Mouse (Mus musculus): ENCODE results near the gene C1rb. TPM values are rescaled to one million over a fixed set of nuclear protein-coding genes. Genes with fewer than 3 reads are reported as not detected.
"Not testable (repeated sequence)": the region's sequence is repeated elsewhere in the genome, so short reads cannot be mapped to it uniquely, and the experiment has no call there.

C1rb gene
- polyA plus RNA-seq (2015; fragmentation: Nextera tagmentation; extraction: Ambion mirVana) = not detected in 2 replicates

GRCm38 (mm10) chr6:124570026-124570425 is at the start of gene C1rb:
Gene C1rb, plus strand, starts transcription at chr6:124570294.
- peak within 1 kb of the TSS; percentile 18; the same call in 1 of the 2 replicates for H3K4me2 ChIP-seq (ENCODE audit: low read depth, low read length)
- H3K27ac ChIP-seq (ENCODE audit: low read length) = no peak within 1 kb of the TSS
- 7% methylated on average over 8 of the region's 8 CpGs for WGBS
- no peaks in the 10 kb centered on the region for H3K9me3 ChIP-seq (replicated peaks; ENCODE audit: control insufficient read depth, low read length)
- no peak within 1 kb of the TSS for H3K4me3 ChIP-seq (ENCODE audit: low read length)
- H3K36me3 ChIP-seq (ENCODE audit: control insufficient read depth, insufficient read depth) = no peaks in the 10 kb centered on the region
- peaks cover 2% of the 10 kb centered on the region; the same call in 1 of the 2 replicates for H3K4me1 ChIP-seq (ENCODE audit: control insufficient read depth, insufficient read depth, low read length)
- H3K27me3 ChIP-seq (ENCODE audit: control insufficient read depth, insufficient read depth, low read length) = no peaks in the 10 kb centered on the region
- H3K9ac ChIP-seq (ENCODE audit: low read length) = no peak within 1 kb of the TSS
- ATAC-seq (replicated peaks; ENCODE audit: extremely low read depth, insufficient read depth, low FRiP score) = no peak

- not testable (repeated sequence) for H3K36me3 ChIP-seq (ENCODE audit: control insufficient read depth, insufficient read depth); H3K27ac ChIP-seq (ENCODE audit: low read length); H3K4me2 ChIP-seq (ENCODE audit: low read depth, low read length); H3K9ac ChIP-seq (ENCODE audit: low read length); H3K4me1 ChIP-seq (ENCODE audit: control insufficient read depth, insufficient read depth, low read length); H3K9me3 ChIP-seq (replicated peaks; ENCODE audit: control insufficient read depth, low read length); H3K4me3 ChIP-seq (ENCODE audit: low read length); ATAC-seq (replicated peaks; ENCODE audit: extremely low read depth, insufficient read depth, low FRiP score); H3K27me3 ChIP-seq (ENCODE audit: control insufficient read depth, insufficient read depth, low read length)
- 62% methylated on average over 7 of the region's 7 CpGs for WGBS
Measured at GRCm38 (mm10) chr6:124522082-124522481, 48.0 kb upstream of the C1rb start.

DNA sequence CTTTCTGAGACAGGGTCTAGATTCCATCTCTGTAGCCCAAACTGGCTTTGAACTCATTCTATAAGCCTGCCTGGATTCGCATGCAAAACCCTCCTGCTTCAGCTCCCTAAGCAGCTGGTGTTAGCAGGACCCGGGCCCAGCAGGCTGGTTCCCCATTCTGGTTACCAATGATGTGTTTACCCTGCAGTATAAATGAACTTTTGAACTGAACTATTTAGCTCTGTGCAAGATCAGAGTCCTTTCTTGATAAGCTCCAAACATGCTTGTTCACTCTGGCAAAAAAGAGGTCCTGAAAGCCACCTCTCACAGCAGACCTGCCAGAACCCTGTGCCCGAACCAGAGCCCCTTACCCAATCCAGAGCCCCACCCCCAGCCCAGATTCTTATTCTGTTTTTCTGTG is 42.2 kb upstream of the C1rb start:
- no peaks in the 10 kb centered on the region for H3K4me1 ChIP-seq (ENCODE audit: control insufficient read depth, insufficient read depth, low read length)
- H3K9ac ChIP-seq (ENCODE audit: low read length) = no peak overlapping the region
- H3K27me3 ChIP-seq (ENCODE audit: control insufficient read depth, insufficient read depth, low read length) = no peaks in the 10 kb centered on the region
- H3K9me3 ChIP-seq (replicated peaks; ENCODE audit: control insufficient read depth, low read length) = no peaks in the 10 kb centered on the region
- H3K4me2 ChIP-seq (ENCODE audit: low read depth, low read length) = no peak overlapping the region
- WGBS = 62% methylated on average over 3 of the region's 3 CpGs
- no peaks in the 10 kb centered on the region for H3K36me3 ChIP-seq (ENCODE audit: control insufficient read depth, insufficient read depth)
- no peak for ATAC-seq (replicated peaks; ENCODE audit: extremely low read depth, insufficient read depth, low FRiP score)
- no peak overlapping the region for H3K4me3 ChIP-seq (ENCODE audit: low read length)
- H3K27ac ChIP-seq (ENCODE audit: low read length) = no peak overlapping the region

DNA sequence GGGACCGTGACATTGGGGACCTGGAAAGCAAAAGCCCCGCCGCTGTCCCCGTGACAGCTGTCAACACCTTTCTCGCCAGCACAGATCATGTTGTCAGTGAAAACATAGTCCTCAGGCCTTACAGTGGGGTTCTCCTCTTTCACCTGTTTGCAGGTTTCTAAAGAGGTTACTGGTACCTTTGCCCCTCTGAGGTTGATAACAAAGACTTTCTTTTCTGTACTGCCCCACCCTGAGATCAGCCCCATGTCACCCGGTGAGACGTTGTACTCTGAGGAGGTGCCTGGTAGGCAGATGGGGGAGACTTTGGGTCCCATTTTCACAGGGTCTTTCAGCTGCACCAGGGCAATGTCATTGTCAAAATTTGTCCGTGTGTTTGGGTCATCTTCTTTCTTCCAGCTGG is 39.0 kb upstream of the C1rb start:
- Histone ChIP-seq H3K4me2 (ENCODE audit: low read depth, low read length) (no peak overlapping the region), H3K4me3 (ENCODE audit: low read length) (no peak overlapping the region), H3K4me1 (ENCODE audit: control insufficient read depth, insufficient read depth, low read length) (no peaks in the 10 kb centered on the region), H3K27me3 (ENCODE audit: control insufficient read depth, insufficient read depth, low read length) (no peaks in the 10 kb centered on the region), H3K27ac (ENCODE audit: low read length) (no peak overlapping the region), H3K36me3 (ENCODE audit: control insufficient read depth, insufficient read depth) (no peaks in the 10 kb centered on the region), H3K9me3 (replicated peaks; ENCODE audit: control insufficient read depth, low read length) (no peaks in the 10 kb centered on the region), H3K9ac (ENCODE audit: low read length) (no peak overlapping the region)
- ATAC-seq (replicated peaks; ENCODE audit: extremely low read depth, insufficient read depth, low FRiP score) = no peak
- 67% methylated on average over 8 of the region's 8 CpGs for WGBS

GRCm38 (mm10) chr6:124536125-124536829 is 33.8 kb upstream of the C1rb start:
- not testable (repeated sequence) for H3K27ac ChIP-seq (ENCODE audit: low read length); H3K4me1 ChIP-seq (ENCODE audit: control insufficient read depth, insufficient read depth, low read length); ATAC-seq (replicated peaks; ENCODE audit: extremely low read depth, insufficient read depth, low FRiP score); H3K9me3 ChIP-seq (replicated peaks; ENCODE audit: control insufficient read depth, low read length); H3K4me3 ChIP-seq (ENCODE audit: low read length); H3K9ac ChIP-seq (ENCODE audit: low read length); H3K4me2 ChIP-seq (ENCODE audit: low read depth, low read length); H3K27me3 ChIP-seq (ENCODE audit: control insufficient read depth, insufficient read depth, low read length); H3K36me3 ChIP-seq (ENCODE audit: control insufficient read depth, insufficient read depth)
- 64% methylated on average over 8 of the region's 8 CpGs for WGBS

DNA sequence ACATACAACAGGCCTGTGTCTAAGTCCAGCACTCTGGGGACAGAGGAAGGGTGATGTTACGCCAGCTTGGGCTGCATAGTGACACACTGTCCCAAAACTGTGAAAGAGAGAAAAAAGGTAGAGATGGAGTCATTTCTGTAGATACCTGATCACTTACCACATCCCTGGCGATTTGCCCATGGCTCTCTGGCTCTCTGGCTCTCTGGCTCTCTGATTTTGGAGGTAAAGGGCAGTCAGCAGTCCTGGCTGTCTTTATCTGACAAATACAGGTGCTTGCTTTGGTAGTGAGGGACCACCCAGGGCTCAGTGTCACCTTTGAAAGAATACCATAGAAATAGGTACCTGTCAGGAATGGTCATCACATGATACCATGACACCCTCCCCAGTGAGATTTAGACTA is 28.9 kb upstream of the C1rb start:
- not testable (repeated sequence) for H3K4me2 ChIP-seq (ENCODE audit: low read depth, low read length); H3K36me3 ChIP-seq (ENCODE audit: control insufficient read depth, insufficient read depth); H3K4me3 ChIP-seq (ENCODE audit: low read length); H3K27me3 ChIP-seq (ENCODE audit: control insufficient read depth, insufficient read depth, low read length); ATAC-seq (replicated peaks; ENCODE audit: extremely low read depth, insufficient read depth, low FRiP score); H3K4me1 ChIP-seq (ENCODE audit: control insufficient read depth, insufficient read depth, low read length); H3K27ac ChIP-seq (ENCODE audit: low read length); H3K9me3 ChIP-seq (replicated peaks; ENCODE audit: control insufficient read depth, low read length); H3K9ac ChIP-seq (ENCODE audit: low read length)
- WGBS = 72% methylated on average over 2 of the region's 2 CpGs

- H3K36me3 ChIP-seq (ENCODE audit: control insufficient read depth, insufficient read depth); H3K4me1 ChIP-seq (ENCODE audit: control insufficient read depth, insufficient read depth, low read length); H3K4me2 ChIP-seq (ENCODE audit: low read depth, low read length); H3K9ac ChIP-seq (ENCODE audit: low read length); ATAC-seq (replicated peaks; ENCODE audit: extremely low read depth, insufficient read depth, low FRiP score); H3K27ac ChIP-seq (ENCODE audit: low read length); H3K27me3 ChIP-seq (ENCODE audit: control insufficient read depth, insufficient read depth, low read length); H3K4me3 ChIP-seq (ENCODE audit: low read length); H3K9me3 ChIP-seq (replicated peaks; ENCODE audit: control insufficient read depth, low read length): not testable (repeated sequence)
- 5% methylated on average over 1 of the region's 1 CpGs for WGBS
Measured at GRCm38 (mm10) chr6:124542284-124542683, 27.8 kb upstream of the C1rb start, which contains the start of gene C1s1. Gene C1s1, minus strand, starts transcription at chr6:124542359.

DNA sequence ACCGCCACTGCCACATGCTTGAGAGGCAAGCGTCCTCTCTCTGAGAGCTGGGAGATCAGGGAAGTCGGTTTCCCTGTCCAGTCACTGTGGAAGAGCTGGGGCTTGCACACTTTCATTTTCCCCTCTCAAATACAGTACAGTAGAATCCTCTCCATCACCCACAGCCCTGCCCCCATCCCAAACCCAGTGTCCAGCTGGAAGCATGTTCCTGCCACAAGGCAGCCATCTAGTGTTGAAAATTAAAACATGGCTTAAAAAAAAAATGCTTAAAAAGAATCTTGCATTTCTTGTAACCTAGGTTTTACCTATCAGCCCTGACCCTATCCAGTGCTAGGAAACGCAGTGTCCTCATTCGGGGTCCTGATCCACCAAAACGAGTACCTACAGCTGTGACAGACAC is 25.6 kb upstream of the C1rb start:
- no peaks in the 10 kb centered on the region for H3K36me3 ChIP-seq (ENCODE audit: control insufficient read depth, insufficient read depth)
- no peak overlapping the region for H3K27ac ChIP-seq (ENCODE audit: low read length)
- no peak overlapping the region for H3K4me3 ChIP-seq (ENCODE audit: low read length)
- whole genome bisulfite sequencing = 70% methylated on average over 5 of the region's 6 CpGs
- H3K27me3 ChIP-seq (ENCODE audit: control insufficient read depth, insufficient read depth, low read length) = no peaks in the 10 kb centered on the region
- H3K4me2 ChIP-seq (ENCODE audit: low read depth, low read length) = no peak overlapping the region
- no peak for ATAC-seq (replicated peaks; ENCODE audit: extremely low read depth, insufficient read depth, low FRiP score)
- H3K9me3 ChIP-seq (replicated peaks; ENCODE audit: control insufficient read depth, low read length) = no peaks in the 10 kb centered on the region
- H3K9ac ChIP-seq (ENCODE audit: low read length) = no peak overlapping the region
- no peaks in the 10 kb centered on the region for H3K4me1 ChIP-seq (ENCODE audit: control insufficient read depth, insufficient read depth, low read length)

GRCm38 (mm10) chr6:124545425-124545824 is 24.7 kb upstream of the C1rb start:
- Histone ChIP-seq H3K4me3 (ENCODE audit: low read length) (no peak overlapping the region), H3K27ac (ENCODE audit: low read length) (no peak overlapping the region), H3K9me3 (replicated peaks; ENCODE audit: control insufficient read depth, low read length) (no peaks in the 10 kb centered on the region), H3K4me2 (ENCODE audit: low read depth, low read length) (no peak overlapping the region), H3K27me3 (ENCODE audit: control insufficient read depth, insufficient read depth, low read length) (no peaks in the 10 kb centered on the region), H3K36me3 (ENCODE audit: control insufficient read depth, insufficient read depth) (no peaks in the 10 kb centered on the region), H3K4me1 (ENCODE audit: control insufficient read depth, insufficient read depth, low read length) (no peaks in the 10 kb centered on the region), H3K9ac (ENCODE audit: low read length) (no peak overlapping the region)
- 57% methylated on average over 2 of the region's 2 CpGs for WGBS
- no peak for ATAC-seq (replicated peaks; ENCODE audit: extremely low read depth, insufficient read depth, low FRiP score)
